8 mouse cellular contexts compared by ENCODE assay signal in the genomic region with DNA sequence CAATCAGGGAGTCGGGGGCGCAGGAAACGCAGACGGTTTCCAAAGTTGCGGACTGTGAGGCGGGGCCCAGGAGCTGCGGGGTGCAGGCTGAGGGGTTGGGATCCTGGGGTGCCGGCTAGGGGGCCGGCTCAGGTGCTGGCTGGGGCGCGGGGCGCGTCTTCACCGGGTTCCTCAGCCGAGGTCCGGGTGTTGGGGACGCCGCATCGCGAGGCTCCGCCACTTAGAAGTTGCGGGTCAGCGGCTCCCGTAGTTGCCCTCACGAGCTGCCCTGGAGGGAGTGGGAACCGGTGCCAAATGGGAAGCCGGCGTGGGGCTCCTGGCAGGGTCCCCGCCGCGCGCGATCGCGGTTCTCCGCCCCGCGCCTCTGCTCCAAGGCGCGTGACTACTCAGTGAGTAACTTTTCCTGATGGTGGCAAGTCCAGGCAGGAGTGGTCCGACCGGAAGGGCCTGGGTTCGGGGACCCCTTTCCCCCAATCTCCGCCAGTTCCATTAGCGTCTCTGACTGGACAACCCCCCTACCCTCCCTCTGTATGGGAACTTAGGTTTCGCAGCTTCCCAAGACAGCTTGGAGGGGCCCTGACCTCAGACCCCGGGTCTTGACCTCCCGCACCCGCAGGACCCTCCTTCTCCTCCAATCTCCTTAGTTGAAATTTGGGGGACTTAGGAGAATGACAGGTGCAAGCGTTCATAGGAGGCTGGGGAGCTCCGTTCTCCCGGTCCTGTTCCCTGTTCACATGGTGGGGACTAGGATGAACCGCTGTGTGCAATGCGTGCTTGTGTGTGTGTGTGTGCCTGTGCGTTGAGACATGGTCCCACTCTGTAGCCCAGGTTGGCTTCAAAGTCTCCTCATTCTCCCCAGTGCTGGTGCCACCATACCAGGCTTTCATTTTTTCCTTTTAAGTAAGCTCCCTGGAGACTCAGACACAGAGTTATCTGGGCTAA. TPM values are rescaled to one million over a fixed set of nuclear protein-coding genes. Genes with fewer than 3 reads are reported as not detected.
DNase-seq lines count a peak whose midpoint lies in the region; ATAC-seq and TF ChIP-seq lines count a peak whose summit lies in the region.

No protein-coding gene starts in this region.

- DNase-seq in gastrocnemius, adult 18-20 months (ENCODE audit: low spot score): peak; percentile 13
- no peak for DNase-seq in gastrocnemius, postnatal 4 days (ENCODE audit: low spot score in 2 of 2)
- DNase-seq in hindbrain, postnatal 0 days (ENCODE audit: low spot score): peak; percentile 40
- DNase-seq in cerebellum, adult 11 months: no peak

- H3K4me2 ChIP-seq in embryonic facial prominence, embryonic 13.5 days: peak overlapping the region; percentile 88
- peak overlapping the region; percentile 92 for H3K4me2 ChIP-seq in hindbrain, postnatal 0 days (ENCODE audit: low read depth, low read length)
- peak overlapping the region; percentile 83 for H3K4me2 ChIP-seq in lung, embryonic 16.5 days (ENCODE audit: low read depth, low read length)
- peak overlapping the region; percentile 89 for H3K4me2 ChIP-seq in stomach, embryonic 16.5 days (ENCODE audit: low read depth, low read length)

- peak overlapping the region; percentile 74 for H3K27ac ChIP-seq in embryonic facial prominence, embryonic 13.5 days
- H3K27ac ChIP-seq in hindbrain, postnatal 0 days: peak overlapping the region; percentile 73; the same call in 1 of the 2 replicates
- H3K27ac ChIP-seq in lung, embryonic 16.5 days (ENCODE audit: low read length): peak overlapping the region; percentile 82
- H3K27ac ChIP-seq in stomach, embryonic 16.5 days (ENCODE audit: low read length): peak overlapping the region; percentile 74

- no peaks in the 10 kb centered on the region for H3K27me3 ChIP-seq in embryonic facial prominence, embryonic 13.5 days
- H3K27me3 ChIP-seq in hindbrain, postnatal 0 days (ENCODE audit: insufficient read depth, low read length): no peaks in the 10 kb centered on the region
- no peaks in the 10 kb centered on the region for H3K27me3 ChIP-seq in lung, embryonic 16.5 days (ENCODE audit: control insufficient read depth, insufficient read depth, low read depth, low read length)
- H3K27me3 ChIP-seq in stomach, embryonic 16.5 days (ENCODE audit: control insufficient read depth, insufficient read depth, low read length): no peaks in the 10 kb centered on the region

- under 1% methylated on average over 51 of the region's 55 CpGs for WGBS in embryonic facial prominence, embryonic 13.5 days
- 1% methylated on average over 45 of the region's 55 CpGs for WGBS in hindbrain, postnatal 0 days
- under 1% methylated on average over 41 of the region's 55 CpGs for WGBS in lung, embryonic 16.5 days
- WGBS in stomach, embryonic 16.5 days: under 1% methylated on average over 55 of the region's 55 CpGs

- peaks cover 13% of the 10 kb centered on the region for H3K4me1 ChIP-seq in embryonic facial prominence, embryonic 13.5 days
- no peaks in the 10 kb centered on the region for H3K4me1 ChIP-seq in hindbrain, postnatal 0 days (ENCODE audit: insufficient read depth, low read length)
- peaks cover 11% of the 10 kb centered on the region; the same call in 1 of the 2 replicates for H3K4me1 ChIP-seq in lung, embryonic 16.5 days (replicated peaks; ENCODE audit: control insufficient read depth, insufficient read depth, low read length)
- H3K4me1 ChIP-seq in stomach, embryonic 16.5 days (ENCODE audit: control insufficient read depth, insufficient read depth, low read length): peaks cover 2% of the 10 kb centered on the region; the same call in 1 of the 2 replicates

- TF ChIP-seq CTCF in hindbrain, postnatal 0 days (IDR thresholded peaks at IDR 0.05; ENCODE audit: low read depth): no peak

- H3K9ac ChIP-seq in embryonic facial prominence, embryonic 13.5 days: peak overlapping the region; percentile 95
- H3K9ac ChIP-seq in hindbrain, postnatal 0 days (replicated peaks; ENCODE audit: low read length): peak overlapping the region; percentile 81
- peak overlapping the region; percentile 97 for H3K9ac ChIP-seq in lung, embryonic 16.5 days (ENCODE audit: low read length)
- H3K9ac ChIP-seq in stomach, embryonic 16.5 days (ENCODE audit: low read length): peak overlapping the region; percentile 92

- peak; percentile 44 for ATAC-seq in CD4-positive, CD25-positive, alpha-beta regulatory T cell, adult 4 months
- no peak; the same call in 1 of the 2 replicates for ATAC-seq in embryonic facial prominence, embryonic 13.5 days (ENCODE audit: insufficient number of reproducible peaks, insufficient read depth, low FRiP score, low TSS enrichment, low read depth)
- ATAC-seq in hindbrain, postnatal 0 days: peak; percentile 60
- peak; percentile 56 for ATAC-seq in lung, embryonic 16.5 days (ENCODE audit: low read depth)
- peak; percentile 53; the same call in 1 of the 2 replicates for ATAC-seq in stomach, embryonic 16.5 days (ENCODE audit: insufficient read depth, low FRiP score)

- peak overlapping the region; percentile 84 for H3K4me3 ChIP-seq in embryonic facial prominence, embryonic 13.5 days
- peak overlapping the region; percentile 81 for H3K4me3 ChIP-seq in hindbrain, postnatal 0 days (ENCODE audit: low read length)
- peak overlapping the region; percentile 89 for H3K4me3 ChIP-seq in lung, embryonic 16.5 days (ENCODE audit: low read length)
- peak overlapping the region; percentile 87 for H3K4me3 ChIP-seq in stomach, embryonic 16.5 days (replicated peaks; ENCODE audit: low read length)

- H3K36me3 ChIP-seq in embryonic facial prominence, embryonic 13.5 days: peaks cover 38% of the 10 kb centered on the region
- H3K36me3 ChIP-seq in hindbrain, postnatal 0 days (ENCODE audit: insufficient read depth, low read length): peaks cover 15% of the 10 kb centered on the region; the same call in 1 of the 2 replicates
- peaks cover 24% of the 10 kb centered on the region for H3K36me3 ChIP-seq in lung, embryonic 16.5 days (ENCODE audit: control insufficient read depth, insufficient read depth, low read length)
- H3K36me3 ChIP-seq in stomach, embryonic 16.5 days (ENCODE audit: control insufficient read depth, insufficient read depth, low read length): peaks cover 19% of the 10 kb centered on the region

- H3K9me3 ChIP-seq in embryonic facial prominence, embryonic 13.5 days: 0 out of 2 replicates have a peak, but pooled peaks cover 4% of the 10 kb centered on the region
- no peaks in the 10 kb centered on the region for H3K9me3 ChIP-seq in hindbrain, postnatal 0 days (ENCODE audit: low read length)
- peaks cover 3% of the 10 kb centered on the region; the same call in 1 of the 2 replicates for H3K9me3 ChIP-seq in lung, embryonic 16.5 days (ENCODE audit: control insufficient read depth, low read length)
- no peaks in the 10 kb centered on the region; the same call in 1 of the 2 replicates for H3K9me3 ChIP-seq in stomach, embryonic 16.5 days (replicated peaks; ENCODE audit: control insufficient read depth, low read length)

RNA-seq across cellular contexts. Expression of a gene that starts 0.8 kb away (rescaled TPM):
- 1 to 10 TPM; 2.9 to 3.8 TPM for total RNA-seq in gastrocnemius, adult 18-20 months (2021)
- total RNA-seq in gastrocnemius, postnatal 4 days (2021): 10 to 100 TPM; 23.2 to 24.3 TPM
- polyA plus RNA-seq in CD4-positive, CD25-positive, alpha-beta regulatory T cell, adult 4 months (2017; shearing (Covaris generic)): 1 to 10 TPM in 1 of 2 experiments, under 1 TPM in 1; 0.62 to 1.6 TPM
- polyA plus RNA-seq in embryonic facial prominence, embryonic 13.5 days (2015; fragmentation: Nextera tagmentation; extraction: Ambion mirVana): 47.3 and 57.5 TPM in 2 replicates
- 40.3 and 42.3 TPM in 2 replicates for total RNA-seq in hindbrain, postnatal 0 days (2014; rRNA removed)
- 20.4 and 21.2 TPM in 2 replicates for polyA plus RNA-seq in hindbrain, postnatal 0 days (2015; fragmentation: Nextera tagmentation; extraction: Ambion mirVana)
- polyA plus RNA-seq in lung, embryonic 16.5 days (2015; fragmentation: Nextera tagmentation; extraction: Ambion mirVana): 60.0 and 66.8 TPM in 2 replicates
- polyA plus RNA-seq in stomach, embryonic 16.5 days (2015; fragmentation: Nextera tagmentation; extraction: Ambion mirVana): 27.3 and 32.5 TPM in 2 replicates

RNA-seq across cellular contexts. Expression of a gene that starts 18.9 kb away (rescaled TPM):
- total RNA-seq in gastrocnemius, adult 18-20 months (2021): 10 to 100 TPM; 27.4 to 28.6 TPM
- total RNA-seq in gastrocnemius, postnatal 4 days (2021): 10 to 100 TPM; 42.8 to 42.9 TPM
- 10 to 100 TPM; 57.8 to 74.2 TPM for polyA plus RNA-seq in CD4-positive, CD25-positive, alpha-beta regulatory T cell, adult 4 months (2017; shearing (Covaris generic))
- polyA plus RNA-seq in embryonic facial prominence, embryonic 13.5 days (2015; fragmentation: Nextera tagmentation; extraction: Ambion mirVana): 54.4 and 58.3 TPM in 2 replicates
- 36.4 and 53.8 TPM in 2 replicates for total RNA-seq in hindbrain, postnatal 0 days (2014; rRNA removed)
- polyA plus RNA-seq in hindbrain, postnatal 0 days (2015; fragmentation: Nextera tagmentation; extraction: Ambion mirVana): 40.4 and 47.5 TPM in 2 replicates
- 39.6 and 44.8 TPM in 2 replicates for polyA plus RNA-seq in lung, embryonic 16.5 days (2015; fragmentation: Nextera tagmentation; extraction: Ambion mirVana)
- polyA plus RNA-seq in stomach, embryonic 16.5 days (2015; fragmentation: Nextera tagmentation; extraction: Ambion mirVana): 48.8 and 50.4 TPM in 2 replicates

RNA-seq across cellular contexts. Expression of a gene that starts 18.9 kb away (rescaled TPM):
- total RNA-seq in gastrocnemius, adult 18-20 months (2021): 100 to 1,000 TPM; 133 to 135 TPM
- total RNA-seq in gastrocnemius, postnatal 4 days (2021): 100 to 1,000 TPM; 168 to 177 TPM
- 100 to 1,000 TPM; 321 to 359 TPM for polyA plus RNA-seq in CD4-positive, CD25-positive, alpha-beta regulatory T cell, adult 4 months (2017; shearing (Covaris generic))
- 315 and 327 TPM in 2 replicates for polyA plus RNA-seq in embryonic facial prominence, embryonic 13.5 days (2015; fragmentation: Nextera tagmentation; extraction: Ambion mirVana)
- total RNA-seq in hindbrain, postnatal 0 days (2014; rRNA removed): 126 and 159 TPM in 2 replicates
- polyA plus RNA-seq in hindbrain, postnatal 0 days (2015; fragmentation: Nextera tagmentation; extraction: Ambion mirVana): 286 and 291 TPM in 2 replicates
- 325 and 349 TPM in 2 replicates for polyA plus RNA-seq in lung, embryonic 16.5 days (2015; fragmentation: Nextera tagmentation; extraction: Ambion mirVana)
- 354 and 410 TPM in 2 replicates for polyA plus RNA-seq in stomach, embryonic 16.5 days (2015; fragmentation: Nextera tagmentation; extraction: Ambion mirVana)

RNA-seq across cellular contexts. Expression of a gene that starts 32.2 kb away (rescaled TPM):
- total RNA-seq in gastrocnemius, adult 18-20 months (2021): 10 to 100 TPM; 13.4 to 15.9 TPM
- 10 to 100 TPM; 23.1 to 24.4 TPM for total RNA-seq in gastrocnemius, postnatal 4 days (2021)
- polyA plus RNA-seq in CD4-positive, CD25-positive, alpha-beta regulatory T cell, adult 4 months (2017; shearing (Covaris generic)): not detected
- polyA plus RNA-seq in embryonic facial prominence, embryonic 13.5 days (2015; fragmentation: Nextera tagmentation; extraction: Ambion mirVana): 9.3 and 9.4 TPM in 2 replicates
- 92.5 and 101 TPM in 2 replicates for total RNA-seq in hindbrain, postnatal 0 days (2014; rRNA removed)
- polyA plus RNA-seq in hindbrain, postnatal 0 days (2015; fragmentation: Nextera tagmentation; extraction: Ambion mirVana): 43.4 and 45.5 TPM in 2 replicates
- 2.4 and 3.0 TPM in 2 replicates for polyA plus RNA-seq in lung, embryonic 16.5 days (2015; fragmentation: Nextera tagmentation; extraction: Ambion mirVana)
- polyA plus RNA-seq in stomach, embryonic 16.5 days (2015; fragmentation: Nextera tagmentation; extraction: Ambion mirVana): 3.8 and 4.1 TPM in 2 replicates

RNA-seq across cellular contexts. Expression of a gene that starts 46.2 kb away (rescaled TPM):
- 1 to 10 TPM; 1.9 to 2.1 TPM for total RNA-seq in gastrocnemius, adult 18-20 months (2021)
- total RNA-seq in gastrocnemius, postnatal 4 days (2021): 1 to 10 TPM; 3.5 to 4.0 TPM
- under 1 TPM in 1 of 2 experiments, not detected in 1; 0.71 TPM for polyA plus RNA-seq in CD4-positive, CD25-positive, alpha-beta regulatory T cell, adult 4 months (2017; shearing (Covaris generic))
- 2.2 and 4.2 TPM in 2 replicates for polyA plus RNA-seq in embryonic facial prominence, embryonic 13.5 days (2015; fragmentation: Nextera tagmentation; extraction: Ambion mirVana)
- total RNA-seq in hindbrain, postnatal 0 days (2014; rRNA removed): 5.3 and 8.4 TPM in 2 replicates
- 6.0 and 6.9 TPM in 2 replicates for polyA plus RNA-seq in hindbrain, postnatal 0 days (2015; fragmentation: Nextera tagmentation; extraction: Ambion mirVana)
- polyA plus RNA-seq in lung, embryonic 16.5 days (2015; fragmentation: Nextera tagmentation; extraction: Ambion mirVana): 0.40 and 1.4 TPM in 2 replicates
- 1.4 and 2.1 TPM in 2 replicates for polyA plus RNA-seq in stomach, embryonic 16.5 days (2015; fragmentation: Nextera tagmentation; extraction: Ambion mirVana)

Comparison
In these comparisons a context has a peak if more than half of its experiments do, and no peak if none do; other contexts are left out.
1. DNase-seq: peak in gastrocnemius, adult 18-20 months (single experiment) and hindbrain, postnatal 0 days (single experiment); none in gastrocnemius, postnatal 4 days (0 of 2) and cerebellum, adult 11 months (single experiment).
2. Peak in every context shown above with its lines, with median percentiles within 50 percentile points of each other: H3K27ac ChIP-seq, H3K4me2 ChIP-seq, H3K4me3 ChIP-seq and H3K9ac ChIP-seq.